Mouse (Mus musculus) CH12.LX (cell line): Measurements from ENCODE around the gene Cd247. TPM values are rescaled to one million over a fixed set of nuclear protein-coding genes. Genes with fewer than 3 reads are reported as not detected.

ENCODE experiments used
- DNase-seq: peaks from one replicate; pipeline ENCODE4 v3.0.0-alpha.2; 2013; ENCODE audit errors: extremely low read depth
- H3K27ac ChIP-seq: 2 replicates; pipeline ENCODE4 v1.5.1; 2012; ENCODE audit warnings: low read depth, mild to moderate bottlenecking, control low read depth, moderate library complexity; ENCODE audit not compliant: insufficient read depth
- H3K27me3 ChIP-seq: replicated peaks from 2 replicates; pipeline ENCODE3; 2012; ENCODE audit warnings: inconsistent platforms
- H3K36me3 ChIP-seq, 2 experiments: replicated peaks in 1 of 2; 2 replicates each; pipeline versions ENCODE3 to v1.6.1; 2012; ENCODE audit warnings: inconsistent platforms in 1 of 2, low read length in 1 of 2, mild to moderate bottlenecking in 1 of 2, mixed read lengths in 1 of 2, moderate library complexity in 1 of 2; ENCODE audit not compliant: control insufficient read depth in 1 of 2, insufficient read depth in 1 of 2
- H3K4me1 ChIP-seq, 2 experiments: 2 replicates each; pipeline ENCODE4 v1.6.1; 2012; ENCODE audit warnings: inconsistent platforms in 1 of 2, moderate library complexity in 1 of 2; ENCODE audit not compliant: insufficient read depth in 2 of 2, control insufficient read depth in 1 of 2
- H3K4me2 ChIP-seq: 2 replicates; pipeline ENCODE4 v1.6.1; 2012; ENCODE audit warnings: low read depth, mild to moderate bottlenecking, control low read depth; ENCODE audit not compliant: poor library complexity, insufficient read depth, severe bottlenecking
- H3K4me3 ChIP-seq, 3 experiments: fragments of 150-350 bp in 1 of 3; sonication (generic) in 1 of 3; replicated peaks in 1 of 3; 2 replicates each; pipeline versions ENCODE3 to v1.5.1; 2011 to 2012; ENCODE audit warnings: low read depth in 2 of 3, low read length in 2 of 3, mild to moderate bottlenecking in 2 of 3, moderate library complexity in 2 of 3, control low read depth in 1 of 3, improper control_type of control experiment in 1 of 3, inconsistent platforms in 1 of 3, mixed read lengths in 1 of 3; ENCODE audit not compliant: poor library complexity in 1 of 3
- H3K79me2 ChIP-seq: replicated peaks from 2 replicates; pipeline ENCODE4 v1.6.1; 2012; ENCODE audit warnings: mild to moderate bottlenecking, moderate library complexity; ENCODE audit not compliant: control insufficient read depth, poor library complexity, insufficient read depth, severe bottlenecking; ENCODE audit errors: extremely low read depth
- H3K9ac ChIP-seq: 2 replicates; pipeline ENCODE4 v1.6.1; 2012; ENCODE audit warnings: low read depth, mild to moderate bottlenecking, control low read depth, moderate library complexity; ENCODE audit not compliant: insufficient read depth
- H3K9me3 ChIP-seq: replicated peaks from 2 replicates; pipeline ENCODE3; 2012; ENCODE audit warnings: low read length, inconsistent platforms, mixed read lengths
- CHD2 ChIP-seq: IDR thresholded peaks from 2 replicates; pipeline ENCODE4 v1.6.1; 2011; ENCODE audit warnings: low read length, improper control_type of control experiment
- ELF1 ChIP-seq: IDR thresholded peaks from 2 replicates; pipeline ENCODE4 v1.6.1; 2014; ENCODE audit warnings: low read depth, mild to moderate bottlenecking, inconsistent platforms, low read length, improper control_type of control experiment
- HCFC1 ChIP-seq: IDR thresholded peaks from 2 replicates; pipeline ENCODE4 v1.6.1; 2012; ENCODE audit warnings: low read depth, mild to moderate bottlenecking, inconsistent platforms, low read length, improper control_type of control experiment
- IRF4 ChIP-seq: IDR thresholded peaks from 2 replicates; pipeline ENCODE4 v1.6.1; 2014; ENCODE audit warnings: low read depth, mild to moderate bottlenecking, inconsistent platforms, low read length, improper control_type of control experiment
- JUN ChIP-seq: IDR thresholded peaks from 2 replicates; pipeline ENCODE4 v1.6.1; 2011; ENCODE audit warnings: low read depth, mild to moderate bottlenecking, low read length, improper control_type of control experiment, moderate library complexity; ENCODE audit not compliant: insufficient read depth
- MAFK ChIP-seq: IDR thresholded peaks from 2 replicates; pipeline ENCODE4 v1.6.1; 2011; ENCODE audit warnings: low read length, improper control_type of control experiment; ENCODE audit not compliant: insufficient replicate concordance
- MAX ChIP-seq: IDR thresholded peaks from 2 replicates; pipeline ENCODE4 v1.6.1; 2011; ENCODE audit warnings: low read length, improper control_type of control experiment
- MAZ ChIP-seq: IDR thresholded peaks from 2 replicates; pipeline ENCODE4 v1.6.1; 2012; ENCODE audit warnings: low read depth, mild to moderate bottlenecking, inconsistent platforms, low read length, improper control_type of control experiment, moderate library complexity
- MEF2A ChIP-seq: IDR thresholded peaks from 2 replicates; pipeline ENCODE4 v1.6.1; 2014; ENCODE audit warnings: low read depth, mild to moderate bottlenecking, inconsistent platforms, low read length, improper control_type of control experiment, borderline replicate concordance
- MXI1 ChIP-seq: IDR thresholded peaks from 2 replicates; pipeline ENCODE4 v1.6.1; 2011; ENCODE audit warnings: mild to moderate bottlenecking, low read depth, low read length, improper control_type of control experiment
- MYC ChIP-seq: IDR thresholded peaks from 2 replicates; pipeline ENCODE4 v1.6.1; 2011; ENCODE audit warnings: low read depth, mild to moderate bottlenecking, improper control_type of control experiment, low read length
- POLR2A ChIP-seq: IDR thresholded peaks from 2 replicates; pipeline ENCODE4 v1.6.1; 2011; ENCODE audit warnings: low read depth, mild to moderate bottlenecking, improper control_type of control experiment, low read length
- POLR2AphosphoS2 ChIP-seq: IDR thresholded peaks from 2 replicates; pipeline ENCODE4 v1.6.1; 2011; ENCODE audit warnings: low read depth, low read length, improper control_type of control experiment
- RAD21 ChIP-seq: IDR thresholded peaks from 2 replicates; pipeline ENCODE4 v1.6.1; 2011; ENCODE audit warnings: low read depth, mild to moderate bottlenecking, low read length, improper control_type of control experiment, moderate library complexity
- RCOR1 ChIP-seq: conservative IDR thresholded peaks from 2 replicates; pipeline ENCODE4 v1.6.1; 2012; ENCODE audit warnings: low read depth, mild to moderate bottlenecking, inconsistent platforms, low read length, improper control_type of control experiment
- SIN3A ChIP-seq: IDR thresholded peaks from 2 replicates; pipeline ENCODE4 v1.6.1; 2012; ENCODE audit warnings: low read length, improper control_type of control experiment, inconsistent platforms
- TBP ChIP-seq: conservative IDR thresholded peaks from 2 replicates; pipeline ENCODE4 v1.6.1; 2011; ENCODE audit warnings: low read depth, low read length, improper control_type of control experiment
- UBTF ChIP-seq: IDR thresholded peaks from 2 replicates; pipeline ENCODE4 v1.6.1; 2012; ENCODE audit warnings: low read depth, mild to moderate bottlenecking, inconsistent platforms, low read length, improper control_type of control experiment, moderate library complexity
- ZC3H11A ChIP-seq: IDR thresholded peaks from 2 replicates; pipeline ENCODE4 v1.6.1; 2012; ENCODE audit warnings: low read depth, mild to moderate bottlenecking, inconsistent platforms, low read length, improper control_type of control experiment
- ZMIZ1 ChIP-seq: IDR thresholded peaks from 2 replicates; pipeline ENCODE4 v1.6.1; 2012; ENCODE audit warnings: low read depth, mild to moderate bottlenecking, inconsistent platforms, low read length, improper control_type of control experiment
- ZNF384 ChIP-seq: IDR thresholded peaks from 2 replicates; pipeline ENCODE4 v1.6.1; 2012; ENCODE audit warnings: low read depth, low read length, improper control_type of control experiment, inconsistent platforms
- dilution Hi-C: fragments of 300-500 bp; cut with MboI; formaldehyde crosslinking; loops from 2 replicates; pipeline ENCODE4 v1.14.3; 2020; ENCODE audit warnings: low sequenced_read_pairs; ENCODE audit not compliant: extremely low pct_unique_long_range_greater_than_20kb, extremely low pct_ligation_motif_present
- in situ Hi-C: fragments of 300-500 bp; cut with MboI; formaldehyde crosslinking; loops from 3 replicates; pipeline ENCODE4 v1.14.3; 2019; ENCODE audit warnings: low sequenced_read_pairs, low pct_ligation_motif_present, low pct_unique_long_range_greater_than_20kb, mixed read lengths
- polyA plus RNA-seq: library from polyadenylated mRNA; unstranded; fragments of >175 nt; gene quantifications from 2 replicates; pipeline ENCODE4 v1.2.1, GENCODE M21; 2012; ENCODE audit warnings: low read depth; ENCODE audit not compliant: insufficient read length
- total RNA-seq, 2 experiments: library from RNA; depleted of rRNA; stranded (reverse); fragments of 300-350 nt in 1 of 2; fragments of >200 nt in 1 of 2; gene quantifications; 2 replicates each; pipeline ENCODE4 v1.2.3; 2012 to 2014

The Cd247 gene
- total and polyA plus RNA-seq, 3 experiments = 1.3 to 2.0 TPM; not detected in 1

GRCm38 (mm10) chr1:165866630-165867280, 78.3 kb downstream of the Cd247 start:
- no peaks in the 10 kb centered on the region for H3K9me3 ChIP-seq
- in situ Hi-C loops (no loop called here), dilution Hi-C loops (no loop called here)
- no peaks in the 10 kb centered on the region for H3K27me3 ChIP-seq
- H3K36me3 ChIP-seq = peaks cover 5 to 49% of the 10 kb centered on the region in 2 experiments
- peaks cover 0 to 6% of the 10 kb centered on the region in 2 experiments; a peak in 2 of 4 replicates for H3K4me1 ChIP-seq
- H3K4me2 ChIP-seq = no peak overlapping the region
- H3K79me2 ChIP-seq = no peaks in the 10 kb centered on the region
- H3K4me3 ChIP-seq = no peak overlapping the region
- DNase-seq = no peak
- no peak overlapping the region for H3K27ac ChIP-seq
- TF ChIP-seq TBP = no peak
- TF ChIP-seq RAD21 = no peak
- no peak for TF ChIP-seq SIN3A
- TF ChIP-seq ELF1 = no peak
- TF ChIP-seq RCOR1 = no peak
- no peak for TF ChIP-seq UBTF
- no peak overlapping the region for H3K9ac ChIP-seq

- no peak for TF ChIP-seq MAX
- no peak for TF ChIP-seq HCFC1
- TF ChIP-seq POLR2AphosphoS2 = no peak
- Histone ChIP-seq H3K79me2 (no peaks in the 10 kb centered on the region), H3K4me1 (peaks cover 0 to 9% of the 10 kb centered on the region in 2 experiments; a peak in 2 of 4 replicates), H3K27ac (no peak overlapping the region), H3K9ac (no peak overlapping the region), H3K4me2 (no peak overlapping the region), H3K27me3 (no peaks in the 10 kb centered on the region), H3K4me3 (no peak overlapping the region), H3K36me3 (peaks cover 6 to 50% of the 10 kb centered on the region in 2 experiments), H3K9me3 (no peaks in the 10 kb centered on the region)
- dilution Hi-C loops = no loop called here
- no peak for DNase-seq
- in situ Hi-C loops = no loop called here
Measured at GRCm38 (mm10) chr1:165868659-165869058, 80.2 kb downstream of the Cd247 start.

GRCm38 (mm10) chr1:165874645-165875044, 86.2 kb downstream of the Cd247 start:
- no peak for DNase-seq
- Histone ChIP-seq H3K36me3 (peaks cover 24 to 63% of the 10 kb centered on the region in 2 experiments), H3K27ac (no peak overlapping the region), H3K4me2 (no peak overlapping the region), H3K9me3 (no peaks in the 10 kb centered on the region), H3K4me1 (peaks cover 0 to 3% of the 10 kb centered on the region in 2 experiments; a peak in 1 of 4 replicates), H3K79me2 (no peaks in the 10 kb centered on the region), H3K27me3 (no peaks in the 10 kb centered on the region), H3K4me3 (no peak overlapping the region), H3K9ac (no peak overlapping the region)
- in situ Hi-C loops = no loop called here
- TF ChIP-seq POLR2A (no peak), MYC (no peak), ZC3H11A (no peak), CHD2 (no peak), SIN3A (no peak), IRF4 (no peak), UBTF (no peak), MEF2A (no peak), JUN (no peak), MAZ (no peak), ZNF384 (no peak), MAFK (no peak), ZMIZ1 (no peak), MXI1 (no peak)
- dilution Hi-C loops = no loop called here
